Mouse (Mus musculus) myocyte (in vitro differentiated cells): ENCODE data around the gene Zswim8.

Experiments used
- CEBPB ChIP-seq: IDR thresholded peaks from 2 replicates; pipeline ENCODE4 v1.6.1; 2011; ENCODE audit warnings: mild to moderate bottlenecking, moderate library complexity; ENCODE audit not compliant: poor library complexity, insufficient read depth, severe bottlenecking
- E2F4 ChIP-seq: IDR thresholded peaks from one replicate; pipeline ENCODE4 v1.6.1; 2011; ENCODE audit warnings: mild to moderate bottlenecking, control low read depth, moderate library complexity; ENCODE audit not compliant: insufficient read depth
- MAX ChIP-seq: IDR thresholded peaks from one replicate; pipeline ENCODE4 v1.6.1; 2011; ENCODE audit warnings: low read depth, mild to moderate bottlenecking, control low read depth
- POLR2A ChIP-seq: IDR thresholded peaks from one replicate; pipeline ENCODE4 v1.6.1; 2011; ENCODE audit warnings: low read depth, mild to moderate bottlenecking, control low read depth, moderate library complexity; ENCODE audit not compliant: insufficient read length
- POLR2AphosphoS2 ChIP-seq: IDR thresholded peaks from one replicate; pipeline ENCODE4 v1.6.1; 2011; ENCODE audit warnings: low read depth, control low read depth; ENCODE audit not compliant: insufficient read length
- REST ChIP-seq: IDR thresholded peaks from one replicate; pipeline ENCODE4 v1.6.1; 2011; ENCODE audit warnings: mild to moderate bottlenecking, control low read depth, moderate library complexity; ENCODE audit not compliant: insufficient read depth, insufficient read length
- TCF12 ChIP-seq: IDR thresholded peaks from one replicate; pipeline ENCODE4 v1.6.1; 2011; ENCODE audit warnings: mild to moderate bottlenecking, control low read depth; ENCODE audit not compliant: poor library complexity, insufficient read depth, severe bottlenecking
- USF1 ChIP-seq: IDR thresholded peaks from one replicate; pipeline ENCODE4 v1.6.1; 2011; ENCODE audit warnings: low read depth, mild to moderate bottlenecking, control low read depth, moderate library complexity

GRCm38 (mm10) chr14:20765642-20766258 is 58.4 kb downstream of the Zswim8 start:
- no peak for TF ChIP-seq POLR2A
- TF ChIP-seq REST = no peak
- TF ChIP-seq MAX = no peak
- no peak for TF ChIP-seq POLR2AphosphoS2
- TF ChIP-seq E2F4 = no peak
- TF ChIP-seq USF1 = no peak
- TF ChIP-seq TCF12 = no peak
- no peak for TF ChIP-seq CEBPB
